Mouse (Mus musculus) CD8-positive naive resting alpha-beta T cell, adult 2 months (primary cell): ENCODE results near the gene Slc30a7.

Experiments
- DNase-seq, 2 experiments: peaks; one replicate each; pipeline ENCODE4 v3.0.0; 2022; ENCODE audit warnings: low read depth in 2 of 2, low spot score in 2 of 2

The Slc30a7 gene

GRCm38 (mm10) chr3:116006978-116007940 is at the start of gene Slc30a7, which contains the start of gene Extl2:
Gene Slc30a7, minus strand, starts transcription at chr3:116007406.
Gene Extl2, plus strand, starts transcription at chr3:116007462.
- peak; percentile 44 to 62 for DNase-seq

- DNase-seq: no peak
Measured at GRCm38 (mm10) chr3:116047034-116047433, 39.8 kb upstream of the Slc30a7 start.

- no peak for DNase-seq
Measured at GRCm38 (mm10) chr3:116046000-116046399, 38.8 kb upstream of the Slc30a7 start.

GRCm38 (mm10) chr3:116040776-116041175 is 33.6 kb upstream of the Slc30a7 start:
- no peak for DNase-seq

GRCm38 (mm10) chr3:116033871-116034222 is 26.6 kb upstream of the Slc30a7 start:
- no peak for DNase-seq

GRCm38 (mm10) chr3:116033218-116033870 is 26.1 kb upstream of the Slc30a7 start:
- DNase-seq: no peak

- DNase-seq: no peak
Measured at GRCm38 (mm10) chr3:116030152-116030788, 23.1 kb upstream of the Slc30a7 start.

GRCm38 (mm10) chr3:116026996-116027395 is 19.8 kb upstream of the Slc30a7 start:
- DNase-seq: no peak

- DNase-seq: no peak
Measured at GRCm38 (mm10) chr3:116025701-116026100, 18.5 kb upstream of the Slc30a7 start.

GRCm38 (mm10) chr3:116024669-116025068 is 17.5 kb upstream of the Slc30a7 start:
- no peak for DNase-seq

- DNase-seq: no peak
Measured at GRCm38 (mm10) chr3:116024236-116024635, 17.0 kb upstream of the Slc30a7 start.

GRCm38 (mm10) chr3:116019136-116019535 is 11.9 kb upstream of the Slc30a7 start:
- DNase-seq: no peak

- no peak for DNase-seq
Measured at GRCm38 (mm10) chr3:116018606-116019005, 11.4 kb upstream of the Slc30a7 start.

- no peak for DNase-seq
Measured at GRCm38 (mm10) chr3:116016116-116016515, 8.9 kb upstream of the Slc30a7 start.

GRCm38 (mm10) chr3:116014901-116015300 is 7.7 kb upstream of the Slc30a7 start:
- no peak for DNase-seq

- no peak for DNase-seq
Measured at GRCm38 (mm10) chr3:116009622-116010344, 2.6 kb upstream of the Slc30a7 start.

GRCm38 (mm10) chr3:116007941-116008440 is 785 bp upstream of the Slc30a7 start:
- DNase-seq: peak; percentile 37 to 58

GRCm38 (mm10) chr3:116006284-116006977 is 775 bp downstream of the Slc30a7 start:
- DNase-seq: peak in 1 of 2 experiments; percentile 52

- DNase-seq: no peak
Measured at GRCm38 (mm10) chr3:115996929-115997328, 10.3 kb downstream of the Slc30a7 start.

- no peak for DNase-seq
Measured at GRCm38 (mm10) chr3:115993025-115993424, 14.2 kb downstream of the Slc30a7 start.
